Mouse (Mus musculus): ENCODE results near the gene Kiss1r. TPM values are rescaled to one million over a fixed set of nuclear protein-coding genes. Genes with fewer than 3 reads are reported as not detected.
A peak's percentile ranks its signal among the peaks of the same experiment; 100 is the strongest.

Kiss1r gene
- polyA plus RNA-seq, 1 experiment from 2014 or later = 0.34 TPM

GRCm38 (mm10) chr10:79959847-79960601, 43.3 kb downstream of the Kiss1r start, which contains the start of gene Wdr18:
Wdr18 (plus strand) TSS chr10:79960152.
- Histone ChIP-seq H3K4me2 (peak within 1 kb of the TSS; percentile 78), H3K36me3 (peaks cover 24% of the 10 kb centered on the region), H3K4me3 (peak within 1 kb of the TSS; percentile 93), H3K27me3 (no peaks in the 10 kb centered on the region), H3K4me1 (replicated peaks) (peaks cover 16% of the 10 kb centered on the region), H3K9me3 (replicated peaks) (no peaks in the 10 kb centered on the region), H3K9ac (peak within 1 kb of the TSS; percentile 85), H3K27ac (peak within 1 kb of the TSS; percentile 72)
- under 1% methylated on average over 61 of the region's 61 CpGs for WGBS
- ATAC-seq (replicated peaks; ENCODE audit: insufficient number of reproducible peaks, insufficient read depth, low FRiP score, low read depth) = peak; percentile 95

- Histone ChIP-seq H3K4me2 (peak overlapping the region; percentile 78), H3K4me1 (replicated peaks) (peaks cover 16% of the 10 kb centered on the region), H3K27ac (peak overlapping the region; percentile 72; the same call in 1 of the 2 replicates), H3K4me3 (peak overlapping the region; percentile 93), H3K9me3 (replicated peaks) (no peaks in the 10 kb centered on the region), H3K27me3 (no peaks in the 10 kb centered on the region), H3K36me3 (peaks cover 31% of the 10 kb centered on the region), H3K9ac (peak overlapping the region; percentile 85)
- WGBS = 11% methylated on average over 10 of the region's 10 CpGs
- no peak for ATAC-seq (replicated peaks; ENCODE audit: insufficient number of reproducible peaks, insufficient read depth, low FRiP score, low read depth)
These were observed 44.0 kb downstream of the Kiss1r start for GRCm38 (mm10) chr10:79960671-79961294.

- Histone ChIP-seq H3K4me2 (no peak overlapping the region), H3K9ac (no peak overlapping the region), H3K27ac (no peak overlapping the region), H3K36me3 (peaks cover 57% of the 10 kb centered on the region), H3K4me1 (replicated peaks) (peaks cover 10% of the 10 kb centered on the region), H3K27me3 (peaks cover 9% of the 10 kb centered on the region; the same call in 1 of the 2 replicates), H3K9me3 (replicated peaks) (no peaks in the 10 kb centered on the region), H3K4me3 (no peak overlapping the region)
- WGBS = 96% methylated on average over 7 of the region's 7 CpGs
- ATAC-seq (replicated peaks; ENCODE audit: insufficient number of reproducible peaks, insufficient read depth, low FRiP score, low read depth) = no peak
These were observed 48.0 kb downstream of the Kiss1r start for GRCm38 (mm10) chr10:79964727-79965126.

- Histone ChIP-seq H3K9me3 (replicated peaks) (no peaks in the 10 kb centered on the region), H3K4me1 (replicated peaks) (peaks cover 9% of the 10 kb centered on the region), H3K27me3 (peaks cover 13% of the 10 kb centered on the region), H3K9ac (no peak overlapping the region), H3K27ac (no peak overlapping the region), H3K4me3 (no peak overlapping the region), H3K4me2 (no peak overlapping the region), H3K36me3 (peaks cover 57% of the 10 kb centered on the region)
- 82% methylated on average over 5 of the region's 5 CpGs for WGBS
- ATAC-seq (replicated peaks; ENCODE audit: insufficient number of reproducible peaks, insufficient read depth, low FRiP score, low read depth) = no peak
These were observed 48.6 kb downstream of the Kiss1r start for GRCm38 (mm10) chr10:79965325-79965724.

GRCm38 (mm10) chr10:79966886-79967400, 50.2 kb downstream of the Kiss1r start:
- Histone ChIP-seq H3K4me1 (replicated peaks) (peaks cover 9% of the 10 kb centered on the region), H3K9ac (no peak overlapping the region), H3K9me3 (replicated peaks) (no peaks in the 10 kb centered on the region), H3K4me3 (no peak overlapping the region), H3K27ac (no peak overlapping the region), H3K36me3 (peaks cover 57% of the 10 kb centered on the region), H3K27me3 (peaks cover 29% of the 10 kb centered on the region), H3K4me2 (no peak overlapping the region)
- no peak for ATAC-seq (replicated peaks; ENCODE audit: insufficient number of reproducible peaks, insufficient read depth, low FRiP score, low read depth)
- 86% methylated on average over 5 of the region's 5 CpGs for WGBS

DNA sequence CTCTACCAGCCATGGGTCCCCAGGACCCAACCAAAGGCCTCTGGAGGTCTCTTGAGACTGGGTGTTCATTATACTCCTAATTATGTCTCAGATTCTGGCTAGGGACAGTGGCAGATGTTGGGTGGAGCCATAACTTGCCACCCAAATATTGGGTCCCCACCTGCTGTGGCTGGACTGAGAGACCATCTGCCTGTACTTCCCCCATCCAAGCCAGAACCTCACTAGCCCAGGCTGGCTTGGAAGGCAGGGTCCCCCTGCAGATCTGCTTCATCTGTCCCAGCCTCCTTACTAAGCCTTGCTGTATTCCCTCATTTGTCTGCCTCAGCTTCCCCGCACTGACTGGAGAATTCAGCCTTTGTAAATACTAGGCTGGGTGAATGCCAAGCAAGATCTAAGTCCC, 51.4 kb downstream of the Kiss1r start:
- Histone ChIP-seq H3K4me1 (replicated peaks) (peaks cover 14% of the 10 kb centered on the region), H3K9ac (no peak overlapping the region), H3K4me3 (no peak overlapping the region), H3K27me3 (peaks cover 41% of the 10 kb centered on the region), H3K27ac (no peak overlapping the region), H3K36me3 (peaks cover 47% of the 10 kb centered on the region), H3K4me2 (no peak overlapping the region), H3K9me3 (replicated peaks) (no peaks in the 10 kb centered on the region)
- ATAC-seq (replicated peaks; ENCODE audit: insufficient number of reproducible peaks, insufficient read depth, low FRiP score, low read depth) = no peak
- WGBS = 83% methylated on average over 1 of the region's 1 CpGs

DNA sequence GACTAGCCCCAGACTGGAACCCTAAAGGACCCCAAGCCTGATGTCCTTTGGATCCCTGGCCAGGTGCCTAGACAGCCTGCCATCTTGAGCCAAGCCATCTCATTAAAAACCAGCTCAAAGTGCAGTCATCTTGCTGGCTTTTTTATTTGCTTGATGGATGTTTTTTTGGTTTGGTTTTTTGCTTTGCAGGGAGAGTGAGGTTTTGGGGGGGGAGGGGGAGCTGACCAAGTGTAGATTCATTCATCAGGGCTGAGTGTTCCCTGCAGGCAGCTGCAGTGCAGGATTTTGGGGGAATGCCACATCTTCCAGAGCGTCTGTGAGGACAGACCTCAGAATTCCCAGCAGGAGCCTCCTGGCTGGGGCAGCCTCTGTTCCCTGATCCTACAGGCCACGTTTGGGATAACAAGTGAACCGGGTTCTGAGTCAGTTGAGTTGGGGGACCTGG, 52.4 kb downstream of the Kiss1r start:
- peaks cover 14% of the 10 kb centered on the region for H3K4me1 ChIP-seq (replicated peaks)
- H3K27me3 ChIP-seq = peaks cover 47% of the 10 kb centered on the region
- H3K9ac ChIP-seq = no peak overlapping the region
- H3K4me3 ChIP-seq = no peak overlapping the region
- 21% methylated on average over 3 of the region's 3 CpGs for WGBS
- H3K36me3 ChIP-seq = peaks cover 41% of the 10 kb centered on the region
- ATAC-seq (replicated peaks; ENCODE audit: insufficient number of reproducible peaks, insufficient read depth, low FRiP score, low read depth) = no peak
- no peaks in the 10 kb centered on the region for H3K9me3 ChIP-seq (replicated peaks)
- no peak overlapping the region for H3K27ac ChIP-seq
- no peak overlapping the region for H3K4me2 ChIP-seq

GRCm38 (mm10) chr10:79970415-79971182, 53.8 kb downstream of the Kiss1r start, which contains the start of gene Grin3b:
Grin3b (plus strand) TSS chr10:79970715.
- H3K4me1 ChIP-seq (replicated peaks) = peaks cover 14% of the 10 kb centered on the region
- H3K9ac ChIP-seq = peak within 1 kb of the TSS; percentile 37
- H3K27ac ChIP-seq = no peak within 1 kb of the TSS
- H3K4me2 ChIP-seq = peak within 1 kb of the TSS; percentile 75
- no peaks in the 10 kb centered on the region for H3K9me3 ChIP-seq (replicated peaks)
- peaks cover 34% of the 10 kb centered on the region for H3K36me3 ChIP-seq
- H3K4me3 ChIP-seq = peak within 1 kb of the TSS; percentile 44
- H3K27me3 ChIP-seq = peaks cover 47% of the 10 kb centered on the region
- no peak for ATAC-seq (replicated peaks; ENCODE audit: insufficient number of reproducible peaks, insufficient read depth, low FRiP score, low read depth)
- WGBS = 7% methylated on average over 47 of the region's 47 CpGs

GRCm38 (mm10) chr10:79971183-79971497, 54.4 kb downstream of the Kiss1r start:
- ATAC-seq (replicated peaks; ENCODE audit: insufficient number of reproducible peaks, insufficient read depth, low FRiP score, low read depth) = no peak
- H3K4me1 ChIP-seq (replicated peaks) = peaks cover 14% of the 10 kb centered on the region
- H3K9ac ChIP-seq = peak overlapping the region; percentile 37
- WGBS = 6% methylated on average over 21 of the region's 21 CpGs
- H3K4me3 ChIP-seq = peak overlapping the region; percentile 44
- peaks cover 47% of the 10 kb centered on the region for H3K27me3 ChIP-seq
- no peak overlapping the region for H3K27ac ChIP-seq
- peak overlapping the region; percentile 75 for H3K4me2 ChIP-seq
- H3K9me3 ChIP-seq (replicated peaks) = no peaks in the 10 kb centered on the region
- H3K36me3 ChIP-seq = peaks cover 34% of the 10 kb centered on the region

All from heart, embryonic 15.5 days (tissue).